Mouse (Mus musculus): Measurements from ENCODE around the gene 4930539E08Rik.

Gene 4930539E08Rik

DNA sequence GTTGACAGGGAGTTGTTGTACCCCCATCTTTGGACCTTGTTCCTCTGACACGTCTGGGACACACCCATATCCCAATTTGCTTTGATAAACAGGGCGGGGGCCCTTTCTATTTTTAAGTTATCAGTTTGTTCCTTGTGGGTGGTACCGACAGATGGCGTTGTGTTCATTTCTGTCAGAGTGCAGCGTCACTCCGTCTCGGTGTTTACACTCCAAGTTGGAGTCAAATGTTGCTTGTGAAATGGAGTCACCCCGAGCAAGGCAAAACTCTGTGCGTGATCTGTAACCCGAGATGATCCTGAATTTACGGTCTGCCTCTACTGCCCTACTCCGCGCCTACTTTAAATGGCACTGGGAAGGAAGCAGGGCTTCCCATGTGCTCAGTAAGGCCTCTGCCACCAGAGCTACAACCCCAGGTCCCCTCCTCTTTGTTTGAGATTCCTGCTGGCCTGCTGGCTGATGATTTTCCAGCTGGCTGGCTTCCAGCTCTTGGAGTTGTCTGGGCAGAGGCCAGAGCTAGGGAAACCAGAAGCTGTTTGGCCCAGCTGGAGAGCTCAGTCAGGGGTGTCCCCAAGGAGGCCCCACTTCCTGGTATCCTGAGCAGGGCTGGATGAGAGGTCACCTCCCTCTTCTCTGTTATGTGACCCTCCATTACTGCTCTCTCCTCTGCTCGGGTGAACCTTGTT lies 15.4 kb upstream of the 4930539E08Rik start:
- DNase-seq (ENCODE audit: low spot score in 2 of 2) = peak; percentile 93 to 95

- no peak for DNase-seq (ENCODE audit: low spot score in 2 of 2)
These were observed 14.2 kb upstream of the 4930539E08Rik start for GRCm38 (mm10) chr17:28929369-28929768.

GRCm38 (mm10) chr17:28928004-28928403 lies 12.9 kb upstream of the 4930539E08Rik start:
- DNase-seq (ENCODE audit: low spot score in 2 of 2) = peak in 1 of 2 experiments; percentile 44

DNA sequence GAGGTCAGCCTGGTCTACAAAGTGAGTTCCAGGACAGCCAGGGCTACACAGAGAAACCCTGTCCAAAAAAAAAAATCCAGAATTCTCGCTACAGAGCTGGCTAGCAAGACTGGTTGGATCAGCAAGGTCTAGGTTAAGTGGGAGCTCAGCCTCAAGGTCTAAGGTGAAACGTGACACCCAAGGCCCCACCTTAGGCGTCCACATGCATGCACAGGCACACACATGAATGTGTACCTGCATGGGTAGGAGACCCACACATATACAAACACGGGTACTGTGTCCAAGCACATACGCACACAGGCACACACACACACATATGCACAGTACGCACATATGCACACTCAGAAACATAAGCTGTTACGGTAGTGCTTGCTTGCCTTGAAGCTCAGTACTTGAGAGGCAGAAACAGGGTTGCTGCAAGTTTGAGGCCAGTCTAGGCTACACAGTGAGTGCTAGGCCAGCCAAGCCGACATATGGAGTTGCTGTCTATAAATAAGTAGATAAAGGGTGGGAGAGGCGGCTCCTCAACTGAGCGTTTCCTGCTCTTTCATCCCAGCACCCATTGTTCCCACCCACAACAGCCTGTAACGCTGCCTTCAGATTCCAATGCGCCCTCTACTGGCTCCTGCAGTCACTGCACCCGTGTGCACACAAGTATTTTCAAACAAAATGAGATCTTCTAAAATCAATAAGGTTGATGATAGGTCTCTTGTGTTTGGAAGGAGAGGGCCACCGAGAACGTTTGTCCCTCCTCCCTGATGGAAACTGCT lies 11.9 kb upstream of the 4930539E08Rik start:
- DNase-seq (ENCODE audit: low spot score in 2 of 2) = peak; percentile 32 to 40

- peak; percentile 52 to 75 for DNase-seq (ENCODE audit: low spot score in 2 of 2)
These were observed 11.3 kb upstream of the 4930539E08Rik start for GRCm38 (mm10) chr17:28926380-28926779.

GRCm38 (mm10) chr17:28924957-28925595 lies 10.0 kb upstream of the 4930539E08Rik start:
- DNase-seq (ENCODE audit: low spot score in 2 of 2) = no peak

DNA sequence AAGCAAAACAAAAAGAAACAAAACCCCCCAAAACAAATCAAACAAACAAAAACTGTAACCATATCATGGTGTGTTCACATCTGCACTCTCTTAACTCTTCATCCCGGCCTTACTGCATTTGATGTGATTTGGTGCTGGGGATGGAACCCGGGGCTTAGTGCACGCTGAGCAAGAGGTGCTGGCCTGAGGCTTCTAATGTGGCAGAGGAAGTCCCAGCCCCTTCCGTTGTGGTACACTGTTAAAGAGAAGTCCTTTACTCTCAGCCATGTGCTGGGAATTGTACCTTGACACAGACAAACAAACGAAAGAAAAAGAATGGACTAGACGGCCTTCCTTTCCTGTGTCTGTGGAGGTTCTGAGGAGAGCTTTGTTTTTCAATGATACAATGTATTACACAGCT lies 7.0 kb upstream of the 4930539E08Rik start:
- DNase-seq (ENCODE audit: low spot score in 2 of 2) = no peak

- DNase-seq (ENCODE audit: low spot score in 2 of 2) = peak; percentile 40 to 57
These were observed 6.0 kb upstream of the 4930539E08Rik start for GRCm38 (mm10) chr17:28921086-28921485.

DNA sequence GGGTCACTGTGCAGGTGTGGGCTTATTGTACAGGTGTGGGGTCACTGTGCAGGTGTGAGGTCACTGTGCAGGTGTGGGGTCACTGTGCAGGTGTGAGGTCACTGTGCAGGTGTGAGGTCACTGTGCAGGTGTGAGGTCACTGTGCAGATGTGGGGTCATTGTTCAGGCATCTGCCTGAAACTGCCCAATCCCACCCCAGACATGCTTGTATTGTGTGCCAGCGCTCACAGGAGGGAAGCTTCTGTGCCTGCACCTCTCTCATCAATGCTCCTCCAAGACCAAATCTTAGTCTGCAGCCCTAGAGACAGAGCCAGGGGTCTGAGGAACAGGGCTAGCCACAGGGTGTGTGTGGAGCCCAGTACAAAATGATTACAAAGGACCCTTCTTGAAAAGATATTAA lies 1.4 kb upstream of the 4930539E08Rik start:
- no peak for DNase-seq (ENCODE audit: low spot score in 2 of 2)

- DNase-seq (ENCODE audit: low spot score in 2 of 2) = no peak
These were observed 1.2 kb downstream of the 4930539E08Rik start for GRCm38 (mm10) chr17:28913940-28914339.

- peak in 1 of 2 experiments; percentile 26 for DNase-seq (ENCODE audit: low spot score in 2 of 2)
These were observed 1.9 kb downstream of the 4930539E08Rik start for GRCm38 (mm10) chr17:28913200-28913599.

- DNase-seq (ENCODE audit: low spot score in 2 of 2) = no peak
These were observed 5.0 kb downstream of the 4930539E08Rik start for GRCm38 (mm10) chr17:28910139-28910538.

DNA sequence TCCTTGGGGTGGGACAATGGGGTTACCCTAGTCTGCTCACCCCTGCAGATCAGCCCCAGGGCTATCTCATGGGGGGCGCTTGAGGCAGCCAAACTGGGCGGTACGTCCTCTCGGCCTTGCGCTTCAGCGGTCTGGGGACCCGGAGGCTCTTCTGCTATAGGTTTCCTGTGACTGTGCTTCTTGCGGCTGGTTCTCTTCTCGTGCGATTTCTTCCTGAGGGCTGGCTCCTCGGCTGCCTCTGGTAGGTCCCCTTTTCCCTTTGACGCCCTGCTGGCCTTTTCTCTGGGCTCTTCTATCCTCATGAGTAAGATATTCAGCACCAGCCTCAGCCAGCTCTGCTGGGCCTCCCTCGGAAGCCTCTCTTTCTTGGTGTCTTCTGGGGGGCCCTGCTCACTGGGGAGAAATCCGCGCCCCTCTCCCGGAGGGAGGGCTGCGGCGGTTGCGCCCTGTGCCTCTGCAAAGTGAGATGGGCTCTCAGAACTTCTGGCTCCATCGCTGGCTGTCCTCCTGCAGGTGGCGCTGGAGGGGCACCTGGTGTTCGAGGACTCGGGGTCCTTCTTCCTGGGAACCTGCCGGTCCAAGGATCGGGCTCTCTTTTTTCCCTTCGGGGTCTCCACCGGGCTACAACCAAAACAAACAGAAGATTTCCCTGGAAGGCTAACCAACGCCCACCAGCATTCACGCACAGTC lies 5.7 kb downstream of the 4930539E08Rik start:
- no peak for DNase-seq (ENCODE audit: low spot score in 2 of 2)

- no peak for DNase-seq (ENCODE audit: low spot score in 2 of 2)
These were observed 7.2 kb downstream of the 4930539E08Rik start for GRCm38 (mm10) chr17:28907959-28908358.

GRCm38 (mm10) chr17:28905377-28905916 lies 9.7 kb downstream of the 4930539E08Rik start:
- no peak for DNase-seq (ENCODE audit: low spot score in 2 of 2)

- DNase-seq (ENCODE audit: low spot score in 2 of 2) = peak in 1 of 2 experiments; percentile 60
These were observed 10.4 kb downstream of the 4930539E08Rik start for GRCm38 (mm10) chr17:28904546-28905376.

GRCm38 (mm10) chr17:28901559-28901958 lies 13.6 kb downstream of the 4930539E08Rik start:
- DNase-seq (ENCODE audit: low spot score in 2 of 2) = no peak

GRCm38 (mm10) chr17:28899427-28899826 lies 15.7 kb downstream of the 4930539E08Rik start:
- DNase-seq (ENCODE audit: low spot score in 2 of 2) = no peak

DNA sequence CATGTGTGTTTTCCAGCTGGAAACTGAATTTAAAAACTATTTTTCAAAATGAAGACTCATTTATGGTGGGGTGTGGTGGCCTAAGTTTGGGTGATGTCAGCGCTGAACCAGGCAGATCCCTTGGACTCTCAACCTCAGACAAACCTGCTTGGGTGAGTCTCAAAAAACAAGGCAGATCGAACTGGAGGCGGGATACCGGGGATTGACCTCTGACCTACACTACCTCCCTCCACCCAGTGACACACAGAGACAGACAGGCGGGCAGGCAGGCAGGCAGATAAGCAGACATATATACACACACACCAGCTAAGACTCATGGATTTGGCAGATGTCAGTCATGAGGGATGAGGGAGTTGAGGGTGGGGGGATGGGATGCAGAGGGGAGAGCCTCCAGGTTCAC lies 16.9 kb downstream of the 4930539E08Rik start:
- DNase-seq (ENCODE audit: low spot score in 2 of 2) = no peak

DNA sequence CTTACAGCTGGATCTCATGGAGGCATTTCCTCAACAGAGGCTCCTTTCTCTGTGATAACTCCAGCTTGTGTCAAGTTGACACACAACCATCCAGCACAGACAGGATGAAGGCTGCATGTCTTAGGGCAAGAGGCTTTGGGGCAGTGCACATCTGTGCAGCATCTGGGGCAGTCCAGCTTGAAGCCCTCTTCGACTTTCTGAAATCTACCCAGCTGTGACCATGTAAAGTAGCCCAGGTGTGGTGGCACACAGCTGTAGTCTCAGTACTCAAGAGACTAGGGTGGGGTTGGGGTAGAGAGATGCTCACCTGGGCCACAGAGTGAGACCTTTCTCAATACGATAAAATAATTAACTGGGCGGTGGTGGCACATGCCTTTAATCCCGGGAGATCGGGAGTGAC lies 17.3 kb downstream of the 4930539E08Rik start:
- no peak for DNase-seq (ENCODE audit: low spot score in 2 of 2)

Measured in heart, adult 9 months (tissue).